Mouse (Mus musculus): ENCODE measurements around the gene Lrrc75b.
"Not testable (repeated sequence)": the region's sequence is repeated elsewhere in the genome, so short reads cannot be mapped to it uniquely, and the experiment has no call there.

Lrrc75b gene

DNA sequence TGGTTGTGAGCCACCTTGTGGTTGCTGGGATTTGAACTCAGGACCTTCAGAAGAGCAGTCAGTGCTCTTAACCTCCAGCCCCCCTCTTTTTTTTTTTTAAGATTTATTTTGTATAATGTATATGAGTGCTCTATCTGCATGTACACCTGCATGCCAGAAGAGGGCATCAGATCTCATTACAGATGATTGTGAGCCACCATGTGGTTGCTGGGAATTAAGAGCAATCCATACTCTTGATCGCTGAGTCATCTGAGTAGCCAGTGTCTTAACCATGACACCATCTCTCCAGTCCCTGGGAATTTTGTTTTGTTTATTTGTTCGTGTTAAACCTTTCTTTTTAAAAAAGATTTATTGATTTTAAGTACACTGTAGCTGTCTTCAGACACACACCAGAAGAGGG is 6.6 kb upstream of the Lrrc75b start:
- DNase-seq, result not testable (repeated sequence)

GRCm38 (mm10) chr10:75566321-75566720 is 6.2 kb upstream of the Lrrc75b start:
- DNase-seq, result no peak

DNA sequence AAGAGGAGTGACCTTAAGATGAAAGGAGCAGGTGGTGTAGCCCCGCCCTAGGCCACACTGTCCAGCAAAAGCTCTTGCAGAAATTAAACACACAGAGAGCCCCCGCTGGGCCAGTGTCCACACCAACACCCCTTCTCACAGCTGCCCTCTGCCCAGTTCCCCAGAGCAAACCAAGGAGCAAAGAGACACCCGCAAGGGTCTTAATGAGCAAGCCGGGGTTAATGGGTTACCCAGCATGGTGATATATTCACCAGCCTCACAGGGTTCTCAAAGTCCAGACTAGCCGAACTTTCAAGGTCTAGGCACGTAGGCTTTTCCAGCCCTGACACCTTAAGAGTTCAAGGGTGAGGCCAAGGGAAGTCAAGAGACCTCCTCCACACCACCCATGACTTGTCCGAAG is 5.8 kb upstream of the Lrrc75b start:
- peak; percentile 86 for DNase-seq

DNA sequence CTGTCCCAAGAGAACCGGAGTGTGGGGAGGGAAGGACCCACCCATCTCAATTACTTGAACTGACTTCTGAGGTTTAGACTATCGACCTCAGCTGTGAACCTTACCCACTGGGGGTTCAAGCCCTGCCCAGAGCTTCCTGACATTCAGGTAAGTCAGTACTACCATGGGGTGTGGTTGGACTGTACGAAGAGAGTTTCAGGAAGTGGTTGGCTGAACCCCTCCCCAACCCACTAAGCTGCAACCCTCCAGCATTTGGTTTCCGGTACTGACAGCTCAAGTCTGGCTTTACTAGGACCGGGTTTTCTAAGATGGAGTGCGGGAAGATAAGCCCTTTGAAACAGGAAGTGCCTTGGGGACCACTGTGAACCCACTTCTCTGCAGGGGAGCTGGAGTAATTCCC is 5.3 kb upstream of the Lrrc75b start:
- no peak for DNase-seq

- DNase-seq, result peak; percentile 16
These were observed 4.6 kb upstream of the Lrrc75b start for GRCm38 (mm10) chr10:75564687-75565265.

GRCm38 (mm10) chr10:75562596-75562995 is 2.5 kb upstream of the Lrrc75b start:
- DNase-seq, result no peak

GRCm38 (mm10) chr10:75561071-75561654 is 1.0 kb upstream of the Lrrc75b start, which contains the start of gene Ggt1:
Ggt1 (plus strand) TSS chr10:75561604.
- no peak for DNase-seq

- DNase-seq, result no peak
These were observed 394 bp upstream of the Lrrc75b start for GRCm38 (mm10) chr10:75560549-75560899.

DNA sequence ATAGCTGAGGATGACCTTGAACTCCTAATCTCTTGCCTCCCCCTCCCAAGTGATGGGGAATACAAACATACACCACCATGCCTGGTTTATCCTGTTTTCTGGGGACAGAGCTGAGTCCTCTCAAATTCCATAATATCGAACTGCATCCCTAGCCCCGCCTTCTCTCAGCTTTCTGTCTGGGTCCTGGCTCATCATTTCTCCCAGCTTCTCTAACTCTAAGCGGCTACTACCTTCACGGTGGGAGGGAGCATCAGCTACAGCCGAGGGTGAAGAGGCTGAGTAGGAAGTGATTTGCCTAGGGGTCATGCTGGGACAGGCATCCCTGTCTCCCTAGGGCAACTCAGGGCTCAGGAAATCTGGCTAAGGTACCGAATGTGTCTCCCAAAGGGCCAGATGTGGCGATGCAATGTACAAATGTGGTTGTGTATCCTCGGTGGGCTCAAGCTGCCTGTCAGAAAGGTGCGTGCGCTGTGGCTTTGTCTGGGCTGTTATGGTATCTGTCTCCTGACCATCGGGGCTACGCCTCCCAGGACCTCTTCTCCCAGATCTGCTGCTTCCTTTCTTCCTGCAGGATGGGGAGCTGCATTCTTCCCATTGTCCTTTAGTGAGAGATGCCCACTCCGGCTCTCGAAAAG is 972 bp downstream of the Lrrc75b start:
- DNase-seq, result no peak

- peak; percentile 36 for DNase-seq
These were observed 1.6 kb downstream of the Lrrc75b start for GRCm38 (mm10) chr10:75558515-75558914.

DNA sequence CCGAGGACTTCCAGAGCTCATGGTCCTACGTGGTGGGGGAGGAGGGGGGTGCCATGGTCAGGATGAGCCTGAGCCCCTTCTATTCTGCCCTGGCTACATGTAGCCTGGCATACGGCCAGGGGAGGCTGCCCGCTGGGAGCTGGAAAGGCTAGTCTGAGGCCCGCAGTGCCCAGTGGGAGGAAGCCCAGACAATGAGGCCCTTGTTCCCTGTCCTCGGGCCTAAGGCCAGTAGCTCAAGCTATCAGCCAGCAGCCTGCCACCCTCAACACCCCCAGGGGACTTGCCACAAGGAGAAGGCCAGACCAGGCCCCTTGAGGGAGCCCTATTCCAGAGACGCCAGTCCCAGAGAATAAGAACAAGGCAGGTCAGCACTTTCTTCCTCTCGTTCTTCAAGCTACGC is 4.1 kb downstream of the Lrrc75b start:
- no peak for DNase-seq

DNA sequence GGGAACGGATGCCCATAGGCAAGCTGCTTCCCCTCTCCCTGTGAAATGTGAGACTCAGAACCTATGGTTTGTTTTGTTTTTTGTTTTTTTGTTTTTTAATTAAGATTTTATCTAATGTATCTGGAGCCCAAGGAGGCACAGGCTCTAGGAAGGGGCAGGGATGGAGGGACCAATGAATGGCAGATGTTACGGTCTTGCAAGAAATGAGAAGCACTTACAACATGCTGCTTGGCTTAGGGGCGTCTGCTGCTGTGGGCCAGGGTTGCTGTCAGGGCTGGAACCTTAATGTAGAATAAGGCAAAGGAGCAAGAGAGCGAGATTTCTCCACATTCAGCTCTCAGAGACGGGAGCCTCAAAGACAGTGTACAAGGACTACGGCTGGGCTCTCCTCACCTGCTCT is 4.6 kb downstream of the Lrrc75b start:
- DNase-seq, result no peak

DNA sequence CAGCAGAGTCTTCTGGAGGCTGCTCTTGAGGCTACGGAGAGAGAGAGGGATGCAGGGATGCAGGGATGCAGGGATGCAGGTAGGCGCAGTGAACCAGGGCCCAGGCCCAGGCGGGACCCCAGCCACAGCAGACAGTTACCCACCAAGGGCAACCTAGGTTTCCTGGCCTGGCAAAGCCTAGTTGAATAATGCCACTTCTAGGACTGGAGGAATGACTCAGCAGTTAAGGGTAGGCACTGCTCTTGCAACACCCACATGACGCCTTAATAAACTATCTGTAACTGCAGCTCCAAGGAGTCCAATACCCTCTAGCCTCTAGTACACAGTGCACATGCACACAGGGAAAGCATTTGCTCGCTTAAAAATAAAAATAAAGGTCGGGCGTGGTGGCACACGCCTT is 6.0 kb downstream of the Lrrc75b start:
- DNase-seq, result no peak

DNA sequence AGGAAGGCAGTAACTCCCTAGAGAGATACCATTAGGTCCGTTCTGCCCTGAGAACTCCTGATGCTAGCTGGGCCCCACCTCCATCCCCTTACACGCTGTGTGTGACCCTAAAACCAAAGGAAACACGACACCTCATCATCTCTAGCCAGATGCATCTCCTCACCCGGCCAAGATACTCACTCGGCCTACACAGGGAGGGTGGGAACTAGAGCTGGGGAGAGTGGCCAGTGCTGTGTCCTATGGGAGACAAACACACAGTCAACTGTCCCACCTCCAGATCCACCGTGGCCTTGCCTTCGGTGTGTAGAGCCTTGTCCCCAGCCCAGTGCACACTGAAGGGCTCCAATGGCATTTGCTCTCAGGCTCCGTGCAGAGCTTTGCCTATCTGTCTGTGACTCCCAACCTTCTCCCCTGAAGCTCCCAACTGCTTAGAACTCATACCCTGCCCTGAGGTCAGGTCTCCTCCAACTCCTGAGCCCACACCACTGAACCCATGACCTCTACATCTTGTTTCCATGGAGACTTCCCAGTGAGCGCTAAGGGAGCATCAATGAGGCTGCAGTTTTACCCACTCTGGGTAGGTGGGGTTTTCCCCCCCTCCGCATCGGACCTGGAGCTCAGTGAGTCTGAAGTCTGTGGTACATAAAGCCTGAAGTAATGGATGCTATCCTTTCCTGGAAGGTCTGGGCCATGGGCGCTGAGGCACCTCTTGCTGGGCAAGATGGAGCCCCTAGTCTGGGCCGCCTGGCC is 7.3 kb downstream of the Lrrc75b start:
- no peak for DNase-seq

- DNase-seq, result no peak
These were observed 8.0 kb downstream of the Lrrc75b start for GRCm38 (mm10) chr10:75552106-75552505.

DNA sequence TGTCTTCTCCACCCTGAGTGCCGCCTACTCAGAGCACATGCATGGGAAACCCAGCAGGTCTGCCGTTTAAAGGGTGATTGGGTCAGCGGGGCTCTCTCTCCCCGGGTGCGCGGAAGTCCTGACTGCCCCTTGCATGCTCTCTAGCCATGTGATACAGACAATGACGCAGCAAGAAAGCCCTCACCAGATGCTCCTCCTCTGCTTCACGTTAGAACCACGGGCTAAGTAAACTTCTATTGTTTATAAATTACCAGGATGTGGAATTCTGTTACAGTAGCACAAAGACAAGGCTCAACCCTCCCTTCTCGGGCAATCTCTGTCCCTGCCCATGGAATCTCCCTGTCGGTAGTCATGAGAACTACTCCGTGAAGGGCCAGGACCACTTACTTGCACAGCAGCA is 9.0 kb downstream of the Lrrc75b start:
- DNase-seq, result no peak

GRCm38 (mm10) chr10:75549886-75550285 is 10.2 kb downstream of the Lrrc75b start:
- no peak for DNase-seq

DNA sequence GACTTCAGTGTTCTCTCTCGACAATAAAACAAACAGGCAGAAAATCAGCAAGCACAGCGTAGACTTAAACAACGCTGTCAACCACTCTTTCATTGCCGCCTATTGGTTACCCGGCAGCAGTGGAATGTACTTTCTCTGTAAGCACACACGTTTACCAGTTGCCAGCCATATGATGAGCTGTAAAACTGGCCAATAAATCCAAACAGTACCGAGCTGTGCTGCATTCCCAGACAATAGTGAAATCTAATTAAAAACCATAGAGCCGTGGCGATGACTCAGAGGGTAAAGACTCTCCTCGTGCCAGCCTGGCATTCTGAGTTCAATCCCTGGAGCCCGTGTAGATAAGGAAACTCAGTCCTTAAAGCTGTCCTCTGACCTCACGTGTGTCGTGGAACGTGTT is 11.6 kb downstream of the Lrrc75b start:
- DNase-seq, result no peak

GRCm38 (mm10) chr10:75547901-75548300 is 12.2 kb downstream of the Lrrc75b start:
- DNase-seq, result no peak

GRCm38 (mm10) chr10:75536123-75536522 is 24.0 kb downstream of the Lrrc75b start:
- no peak for DNase-seq

DNA sequence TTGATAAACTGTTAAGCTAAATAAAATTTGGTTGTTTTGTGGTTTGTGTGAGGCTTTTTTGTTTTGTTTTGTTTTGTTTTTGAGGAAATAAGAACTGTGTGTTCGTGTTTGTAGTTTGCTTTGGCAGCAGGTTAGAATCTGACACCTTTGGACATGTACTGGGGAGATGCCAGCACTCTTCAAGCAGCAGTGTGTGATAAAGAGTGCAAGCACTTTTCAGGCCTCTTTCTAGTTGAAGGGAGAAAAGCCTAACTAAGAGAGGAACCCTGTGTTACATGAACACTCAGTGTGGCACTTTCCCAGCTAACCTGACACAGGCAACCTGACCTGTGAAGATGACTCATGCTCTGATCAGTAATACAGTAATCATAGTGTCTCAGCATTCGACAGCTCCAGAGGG is 24.7 kb downstream of the Lrrc75b start:
- DNase-seq, result no peak

DNA sequence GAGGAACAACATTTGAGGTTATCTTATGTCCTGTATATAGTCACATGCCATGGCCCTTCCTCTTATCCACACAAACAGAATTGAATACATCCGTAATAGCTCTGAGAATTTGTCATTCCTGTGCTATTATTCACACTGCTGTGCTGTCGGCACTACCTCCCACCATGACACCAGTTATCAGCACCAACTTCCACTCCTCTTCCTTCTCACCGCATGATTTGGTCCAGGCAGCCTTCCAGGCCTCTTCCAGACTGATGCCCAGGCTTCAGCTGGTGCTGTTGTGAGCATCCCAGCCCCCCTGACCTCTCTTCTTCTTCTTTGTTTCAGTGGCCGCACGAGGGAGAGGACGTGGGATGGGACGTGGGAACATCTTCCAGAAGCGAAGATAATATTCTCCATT is 25.2 kb downstream of the Lrrc75b start:
- DNase-seq, result no peak

GRCm38 (mm10) chr10:75534216-75534615 is 25.9 kb downstream of the Lrrc75b start:
- DNase-seq, result no peak

- no peak for DNase-seq
These were observed 28.5 kb downstream of the Lrrc75b start for GRCm38 (mm10) chr10:75531532-75532090.
